Mouse (Mus musculus) CH12.LX (cell line): ENCODE measurements at regions not wholly inside any gene's neighbourhood (a gene's known extent, or its start where the extent isn't known, plus 50 kb on each side); places are given as distances from the start of the nearest gene placed in this dataset.

Experiments
- DNase-seq: peaks from one replicate; pipeline ENCODE4 v3.0.0-alpha.2; 2013; ENCODE audit errors: extremely low read depth
- H3K27ac ChIP-seq: 2 replicates; pipeline ENCODE4 v1.5.1; 2012; ENCODE audit warnings: low read depth, mild to moderate bottlenecking, control low read depth, moderate library complexity; ENCODE audit not compliant: insufficient read depth
- H3K27me3 ChIP-seq: replicated peaks from 2 replicates; pipeline ENCODE3; 2012; ENCODE audit warnings: inconsistent platforms
- H3K36me3 ChIP-seq, 2 experiments: replicated peaks in 1 of 2; 2 replicates each; pipeline versions ENCODE3 to v1.6.1; 2012; ENCODE audit warnings: inconsistent platforms in 1 of 2, low read length in 1 of 2, mild to moderate bottlenecking in 1 of 2, mixed read lengths in 1 of 2, moderate library complexity in 1 of 2; ENCODE audit not compliant: control insufficient read depth in 1 of 2, insufficient read depth in 1 of 2
- H3K4me1 ChIP-seq, 2 experiments: 2 replicates each; pipeline ENCODE4 v1.6.1; 2012; ENCODE audit warnings: inconsistent platforms in 1 of 2, moderate library complexity in 1 of 2; ENCODE audit not compliant: insufficient read depth in 2 of 2, control insufficient read depth in 1 of 2
- H3K4me2 ChIP-seq: 2 replicates; pipeline ENCODE4 v1.6.1; 2012; ENCODE audit warnings: low read depth, mild to moderate bottlenecking, control low read depth; ENCODE audit not compliant: poor library complexity, insufficient read depth, severe bottlenecking
- H3K4me3 ChIP-seq, 3 experiments: fragments of 150-350 bp in 1 of 3; sonication (generic) in 1 of 3; replicated peaks in 1 of 3; 2 replicates each; pipeline versions ENCODE3 to v1.5.1; 2011 to 2012; ENCODE audit warnings: low read depth in 2 of 3, low read length in 2 of 3, mild to moderate bottlenecking in 2 of 3, moderate library complexity in 2 of 3, control low read depth in 1 of 3, improper control_type of control experiment in 1 of 3, inconsistent platforms in 1 of 3, mixed read lengths in 1 of 3; ENCODE audit not compliant: poor library complexity in 1 of 3
- H3K79me2 ChIP-seq: replicated peaks from 2 replicates; pipeline ENCODE4 v1.6.1; 2012; ENCODE audit warnings: mild to moderate bottlenecking, moderate library complexity; ENCODE audit not compliant: control insufficient read depth, poor library complexity, insufficient read depth, severe bottlenecking; ENCODE audit errors: extremely low read depth
- H3K9ac ChIP-seq: 2 replicates; pipeline ENCODE4 v1.6.1; 2012; ENCODE audit warnings: low read depth, mild to moderate bottlenecking, control low read depth, moderate library complexity; ENCODE audit not compliant: insufficient read depth
- H3K9me3 ChIP-seq: replicated peaks from 2 replicates; pipeline ENCODE3; 2012; ENCODE audit warnings: low read length, inconsistent platforms, mixed read lengths
- CHD1 ChIP-seq: IDR thresholded peaks from 2 replicates; pipeline ENCODE4 v1.6.1; 2012; ENCODE audit warnings: low read depth, low read length, improper control_type of control experiment, inconsistent platforms
- CHD2 ChIP-seq: IDR thresholded peaks from 2 replicates; pipeline ENCODE4 v1.6.1; 2011; ENCODE audit warnings: low read length, improper control_type of control experiment
- CTCF ChIP-seq, 2 experiments: IDR thresholded peaks in 1 of 2; conservative IDR thresholded peaks in 1 of 2; 2 replicates each; pipeline ENCODE4 v1.5.1; 2011 to 2012; ENCODE audit warnings: low read depth in 2 of 2, low read length in 2 of 2, improper control_type of control experiment in 1 of 2, inconsistent platforms in 1 of 2, mild to moderate bottlenecking in 1 of 2, moderate library complexity in 1 of 2
- E2F4 ChIP-seq: IDR thresholded peaks from 2 replicates; pipeline ENCODE4 v1.6.1; 2011; ENCODE audit warnings: low read depth, low read length, improper control_type of control experiment; ENCODE audit not compliant: insufficient replicate concordance
- ELF1 ChIP-seq: IDR thresholded peaks from 2 replicates; pipeline ENCODE4 v1.6.1; 2014; ENCODE audit warnings: low read depth, mild to moderate bottlenecking, inconsistent platforms, low read length, improper control_type of control experiment
- GABPA ChIP-seq: IDR thresholded peaks from 2 replicates; pipeline ENCODE4 v1.6.1; 2012; ENCODE audit warnings: low read depth, low read length, improper control_type of control experiment, inconsistent platforms; ENCODE audit not compliant: insufficient replicate concordance
- HCFC1 ChIP-seq: IDR thresholded peaks from 2 replicates; pipeline ENCODE4 v1.6.1; 2012; ENCODE audit warnings: low read depth, mild to moderate bottlenecking, inconsistent platforms, low read length, improper control_type of control experiment
- IRF4 ChIP-seq: IDR thresholded peaks from 2 replicates; pipeline ENCODE4 v1.6.1; 2014; ENCODE audit warnings: low read depth, mild to moderate bottlenecking, inconsistent platforms, low read length, improper control_type of control experiment
- JUN ChIP-seq: IDR thresholded peaks from 2 replicates; pipeline ENCODE4 v1.6.1; 2011; ENCODE audit warnings: low read depth, mild to moderate bottlenecking, low read length, improper control_type of control experiment, moderate library complexity; ENCODE audit not compliant: insufficient read depth
- KAT2A ChIP-seq: IDR thresholded peaks from 2 replicates; pipeline ENCODE4 v1.6.1; 2012; ENCODE audit warnings: low read length, improper control_type of control experiment, inconsistent platforms; ENCODE audit not compliant: insufficient replicate concordance
- MAFK ChIP-seq: IDR thresholded peaks from 2 replicates; pipeline ENCODE4 v1.6.1; 2011; ENCODE audit warnings: low read length, improper control_type of control experiment; ENCODE audit not compliant: insufficient replicate concordance
- MXI1 ChIP-seq: IDR thresholded peaks from 2 replicates; pipeline ENCODE4 v1.6.1; 2011; ENCODE audit warnings: mild to moderate bottlenecking, low read depth, low read length, improper control_type of control experiment
- MYC ChIP-seq: IDR thresholded peaks from 2 replicates; pipeline ENCODE4 v1.6.1; 2011; ENCODE audit warnings: low read depth, mild to moderate bottlenecking, improper control_type of control experiment, low read length
- POLR2A ChIP-seq: IDR thresholded peaks from 2 replicates; pipeline ENCODE4 v1.6.1; 2011; ENCODE audit warnings: low read depth, mild to moderate bottlenecking, improper control_type of control experiment, low read length
- RAD21 ChIP-seq: IDR thresholded peaks from 2 replicates; pipeline ENCODE4 v1.6.1; 2011; ENCODE audit warnings: low read depth, mild to moderate bottlenecking, low read length, improper control_type of control experiment, moderate library complexity
- SIN3A ChIP-seq: IDR thresholded peaks from 2 replicates; pipeline ENCODE4 v1.6.1; 2012; ENCODE audit warnings: low read length, improper control_type of control experiment, inconsistent platforms
- UBTF ChIP-seq: IDR thresholded peaks from 2 replicates; pipeline ENCODE4 v1.6.1; 2012; ENCODE audit warnings: low read depth, mild to moderate bottlenecking, inconsistent platforms, low read length, improper control_type of control experiment, moderate library complexity
- USF1 ChIP-seq: IDR thresholded peaks from 2 replicates; pipeline ENCODE4 v1.6.1; 2014; ENCODE audit warnings: low read depth, mild to moderate bottlenecking, inconsistent platforms, low read length, improper control_type of control experiment
- USF2 ChIP-seq: conservative IDR thresholded peaks from 2 replicates; pipeline ENCODE4 v1.6.1; 2011; ENCODE audit warnings: low read depth, low read length, improper control_type of control experiment
- ZMIZ1 ChIP-seq: IDR thresholded peaks from 2 replicates; pipeline ENCODE4 v1.6.1; 2012; ENCODE audit warnings: low read depth, mild to moderate bottlenecking, inconsistent platforms, low read length, improper control_type of control experiment
- dilution Hi-C: fragments of 300-500 bp; cut with MboI; formaldehyde crosslinking; loops from 2 replicates; pipeline ENCODE4 v1.14.3; 2020; ENCODE audit warnings: low sequenced_read_pairs; ENCODE audit not compliant: extremely low pct_unique_long_range_greater_than_20kb, extremely low pct_ligation_motif_present
- in situ Hi-C: fragments of 300-500 bp; cut with MboI; formaldehyde crosslinking; loops from 3 replicates; pipeline ENCODE4 v1.14.3; 2019; ENCODE audit warnings: low sequenced_read_pairs, low pct_ligation_motif_present, low pct_unique_long_range_greater_than_20kb, mixed read lengths

- no peaks in the 10 kb centered on the region for H3K9me3 ChIP-seq
- H3K36me3 ChIP-seq = no peaks in the 10 kb centered on the region
- H3K4me1 ChIP-seq = peaks cover 1 to 8% of the 10 kb centered on the region in 2 experiments
- dilution Hi-C loops (no loop called here), in situ Hi-C loops (no loop called here)
- no peaks in the 10 kb centered on the region for H3K27me3 ChIP-seq
- no peak overlapping the region for H3K9ac ChIP-seq
- no peak overlapping the region for H3K4me2 ChIP-seq
- H3K79me2 ChIP-seq = no peaks in the 10 kb centered on the region
- TF ChIP-seq SIN3A = no peak
- TF ChIP-seq MAFK = peak; percentile 78; the same call in 1 of the 2 replicates
- DNase-seq = no peak
- H3K4me3 ChIP-seq = no peak overlapping the region
- H3K27ac ChIP-seq = no peak overlapping the region
Measured at GRCm38 (mm10) chr7:73238486-73238885, 136.8 kb upstream of the Rgma start.

- dilution Hi-C loops = no loop called here
- Histone ChIP-seq H3K9ac (no peak overlapping the region), H3K4me1 (no peaks in the 10 kb centered on the region), H3K36me3 (no peaks in the 10 kb centered on the region), H3K27ac (no peak overlapping the region), H3K4me3 (no peak overlapping the region), H3K4me2 (no peak overlapping the region), H3K9me3 (no peaks in the 10 kb centered on the region), H3K79me2 (no peaks in the 10 kb centered on the region), H3K27me3 (no peaks in the 10 kb centered on the region)
- in situ Hi-C loops = no loop called here
- no peak for DNase-seq
- no peak for TF ChIP-seq SIN3A
- TF ChIP-seq MXI1 = no peak
- no peak for TF ChIP-seq JUN
- no peak for TF ChIP-seq E2F4
Measured at GRCm38 (mm10) chr7:73243591-73244355, 131.5 kb upstream of the Rgma start.

GRCm38 (mm10) chr7:73245431-73245830, 129.9 kb upstream of the Rgma start:
- dilution Hi-C loops = no loop called here
- DNase-seq = no peak
- no peak overlapping the region for H3K27ac ChIP-seq

More at GRCm38 (mm10) chr7:73245431-73245830, 129.9 kb upstream of the Rgma start:
- Histone ChIP-seq H3K36me3 (no peaks in the 10 kb centered on the region), H3K9ac (no peak overlapping the region), H3K27me3 (no peaks in the 10 kb centered on the region), H3K4me1 (no peaks in the 10 kb centered on the region), H3K9me3 (no peaks in the 10 kb centered on the region), H3K79me2 (no peaks in the 10 kb centered on the region), H3K4me3 (no peak overlapping the region), H3K4me2 (no peak overlapping the region)
- TF ChIP-seq UBTF (no peak), KAT2A (no peak), ZMIZ1 (no peak), GABPA (no peak), POLR2A (no peak), JUN (no peak), ELF1 (no peak), IRF4 (no peak), RAD21 (no peak), MXI1 (no peak), CHD2 (no peak), USF2 (no peak), USF1 (no peak), HCFC1 (no peak), MYC (no peak), CTCF (conservative IDR thresholded peaks at IDR 0.05 in 1 of 2, IDR thresholded peaks at IDR 0.05 in 1 of 2; ENCODE audit: low read depth in 2 of 2, low read length in 2 of 2) (no peak), CHD1 (no peak), SIN3A (no peak)
- in situ Hi-C loops = no loop called here
